Mouse (Mus musculus) brain, adult 2 months (tissue): ENCODE measurements around the gene Sarnp.
A peak's percentile ranks its signal among the peaks of the same experiment; 100 is the strongest.

Experiments
- DNase-seq: peaks from one replicate; pipeline ENCODE4 v3.0.0; 2011; ENCODE audit warnings: low read depth, low spot score

The Sarnp gene

DNA sequence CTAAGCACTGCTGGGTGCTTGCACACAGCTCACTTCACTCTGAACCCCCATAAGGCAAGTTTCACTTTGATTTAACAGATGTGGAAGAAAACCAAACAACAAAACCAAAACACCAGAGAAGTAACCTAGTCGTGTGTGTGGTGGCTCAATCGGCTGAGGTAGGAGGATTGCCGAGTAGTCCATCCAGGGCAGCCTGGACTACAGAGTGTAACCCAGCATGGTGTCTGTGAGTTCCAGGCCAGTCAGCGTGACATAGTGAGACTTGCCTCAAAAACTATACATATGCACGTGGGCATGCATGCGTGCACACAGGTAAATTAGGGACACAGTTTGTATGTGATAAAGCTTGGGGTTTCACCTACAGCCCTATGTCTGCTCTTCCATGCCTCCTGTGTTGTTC, 100.3 kb downstream of the Sarnp start:
- peak; percentile 43 for DNase-seq

DNA sequence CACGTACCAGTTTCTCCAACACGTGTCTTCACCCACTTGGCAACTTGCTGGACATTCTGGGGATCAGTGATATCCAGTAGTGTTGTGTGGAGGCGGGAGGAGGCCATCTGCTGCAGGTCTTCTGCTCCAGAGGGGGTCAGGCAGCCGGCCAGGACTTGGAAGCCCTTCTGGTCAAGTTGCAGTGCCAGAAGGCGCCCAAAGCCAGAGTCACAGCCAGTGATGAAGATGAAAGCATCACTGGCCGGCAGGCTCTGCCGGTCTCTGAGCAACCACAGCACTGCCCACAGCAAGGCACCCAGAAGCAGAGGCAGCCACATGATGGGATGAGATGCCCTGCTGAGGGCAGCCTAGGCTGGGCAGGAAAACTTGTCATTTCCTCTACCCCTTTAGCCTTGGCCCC, 101.1 kb downstream of the Sarnp start:
- DNase-seq = peak; percentile 93

DNA sequence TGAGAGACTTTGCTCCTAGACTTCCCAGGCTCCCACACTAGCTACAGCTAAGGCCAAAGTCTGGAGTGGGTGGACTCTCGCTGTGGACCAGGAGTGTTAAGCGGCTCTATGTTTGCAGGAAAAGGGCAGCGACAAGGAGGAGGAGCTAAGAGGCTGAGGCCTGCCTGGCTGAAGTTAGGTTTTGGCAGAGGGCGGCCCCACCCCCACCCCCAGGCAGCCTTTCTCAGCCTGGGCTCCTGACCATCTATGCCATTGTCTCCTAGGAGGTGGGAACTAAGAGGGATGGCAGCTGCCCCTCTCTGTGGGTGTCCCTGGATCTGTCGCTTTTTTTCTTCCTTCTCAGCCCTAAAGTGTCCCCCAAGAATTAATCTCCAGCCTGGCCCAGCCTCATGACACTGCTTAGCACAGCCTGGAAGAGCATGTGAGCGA, 102.1 kb downstream of the Sarnp start:
- peak; percentile 72 for DNase-seq

DNA sequence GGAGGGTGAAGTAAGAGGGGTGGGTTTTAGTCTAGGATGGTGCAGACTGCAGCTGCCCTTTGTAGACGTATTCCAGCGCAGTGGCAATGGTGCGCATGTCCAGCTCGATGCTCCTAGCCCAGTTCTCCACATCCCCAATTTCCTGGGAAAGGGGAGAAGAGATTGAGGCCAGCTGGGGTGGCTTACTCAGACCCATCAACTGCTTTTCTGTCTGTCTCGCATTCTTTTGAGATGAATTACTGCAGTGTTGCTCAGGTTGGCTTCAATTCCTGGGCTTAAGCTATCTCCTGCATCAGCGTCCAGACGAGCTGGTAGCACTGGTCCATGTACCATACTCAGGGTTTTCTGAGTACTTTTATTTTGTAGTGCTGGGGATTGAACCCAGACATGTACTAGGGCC, 102.8 kb downstream of the Sarnp start:
- no peak for DNase-seq

DNA sequence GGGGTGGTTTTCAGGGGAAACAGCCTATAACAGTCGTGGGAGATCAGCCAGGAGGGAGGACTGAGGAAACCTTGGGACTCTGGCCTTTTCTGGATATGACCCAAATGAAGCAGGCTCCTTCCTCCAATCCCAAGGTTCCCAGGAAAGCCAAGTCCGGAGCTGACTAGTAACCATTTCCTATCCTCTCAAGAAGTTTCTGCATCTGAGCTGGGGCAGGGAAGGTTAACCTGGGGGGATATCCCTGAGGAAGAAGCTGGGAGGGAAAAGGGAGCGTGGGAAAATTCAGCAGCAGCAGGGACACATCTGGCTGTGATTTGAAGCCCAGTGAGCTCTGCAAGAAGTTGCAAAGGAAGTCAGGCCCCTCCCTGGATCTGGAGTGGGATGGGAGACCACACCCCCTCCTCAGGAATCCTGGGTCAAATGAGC, 103.6 kb downstream of the Sarnp start:
- no peak for DNase-seq

DNA sequence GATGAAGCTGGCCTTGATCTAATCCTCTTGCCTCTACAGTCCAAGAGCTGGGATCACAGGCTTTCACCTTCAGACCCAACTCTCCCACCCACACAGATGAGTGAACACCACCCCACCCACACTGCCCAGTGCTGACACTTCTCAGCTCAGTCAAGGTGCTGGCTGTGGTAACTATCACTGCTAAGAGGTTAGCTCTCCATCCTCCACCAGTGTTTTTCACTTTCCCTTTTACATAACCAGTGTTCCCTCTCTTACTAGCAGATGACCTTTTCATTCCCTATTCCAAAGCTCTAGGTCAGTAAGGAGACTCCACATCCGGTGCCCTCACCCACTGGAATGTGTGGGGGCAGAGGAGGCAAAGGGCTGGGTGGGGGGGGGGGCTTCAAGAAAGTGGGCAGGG, 104.1 kb downstream of the Sarnp start:
- no peak for DNase-seq

DNA sequence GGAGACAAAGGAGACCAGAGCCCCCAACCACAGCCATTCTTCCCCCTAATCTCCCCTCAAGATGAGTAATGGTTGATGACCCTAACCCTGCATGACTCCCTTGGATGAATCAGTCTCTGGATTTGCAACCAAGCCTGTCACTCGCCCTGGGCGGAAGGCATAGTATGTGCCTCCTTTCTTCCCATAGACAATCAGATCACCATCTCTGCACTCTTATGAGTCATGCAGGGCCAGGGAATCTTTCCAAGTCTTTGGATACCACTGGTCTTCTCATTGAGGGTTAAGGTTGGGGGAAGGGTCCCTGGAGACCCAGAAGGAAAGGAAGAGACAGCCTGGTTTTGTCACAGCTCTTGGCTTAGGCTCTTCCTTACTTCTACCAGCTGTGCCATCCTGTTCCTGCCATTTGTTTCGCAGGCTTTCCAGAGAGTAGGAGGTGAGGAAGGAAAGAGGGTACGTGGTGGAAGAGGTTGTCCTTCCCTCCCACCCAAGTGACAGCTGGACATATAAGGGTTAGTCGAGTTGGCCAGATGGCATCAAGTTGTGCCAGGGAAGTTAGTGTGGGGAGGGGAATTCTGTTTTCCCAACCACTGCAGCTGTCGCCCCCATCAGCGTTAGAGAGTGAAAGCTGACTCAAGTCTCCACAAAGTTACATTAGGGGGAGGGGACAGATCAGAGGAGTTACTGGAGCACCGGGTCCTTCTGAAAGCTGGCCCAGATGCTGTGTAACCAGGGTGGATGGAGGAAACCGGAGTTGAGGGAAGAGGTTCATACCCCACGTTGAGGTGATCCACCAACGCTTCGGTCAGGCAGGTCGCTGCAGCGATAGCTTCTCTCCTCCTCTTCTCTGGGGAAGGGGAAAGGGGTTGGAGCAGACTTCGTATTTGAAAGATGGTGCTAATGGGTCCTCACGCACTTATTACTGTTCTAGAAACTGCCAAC, 105.0 kb downstream of the Sarnp start:
- DNase-seq = peak; percentile 59

DNA sequence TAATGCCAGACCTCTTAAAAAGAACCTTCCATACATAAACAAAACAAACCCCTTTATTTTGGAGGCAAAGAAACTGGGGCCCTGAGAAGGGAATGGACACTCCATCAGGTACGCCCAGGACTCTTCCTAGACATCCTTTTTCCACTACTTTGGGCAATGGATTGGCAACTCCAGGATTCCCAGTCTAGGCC, 105.6 kb downstream of the Sarnp start, which contains the start of gene Rdh5:
Rdh5 (minus strand) TSS at position 67 of the 191 bp plus-strand sequence.
- DNase-seq = no peak

DNA sequence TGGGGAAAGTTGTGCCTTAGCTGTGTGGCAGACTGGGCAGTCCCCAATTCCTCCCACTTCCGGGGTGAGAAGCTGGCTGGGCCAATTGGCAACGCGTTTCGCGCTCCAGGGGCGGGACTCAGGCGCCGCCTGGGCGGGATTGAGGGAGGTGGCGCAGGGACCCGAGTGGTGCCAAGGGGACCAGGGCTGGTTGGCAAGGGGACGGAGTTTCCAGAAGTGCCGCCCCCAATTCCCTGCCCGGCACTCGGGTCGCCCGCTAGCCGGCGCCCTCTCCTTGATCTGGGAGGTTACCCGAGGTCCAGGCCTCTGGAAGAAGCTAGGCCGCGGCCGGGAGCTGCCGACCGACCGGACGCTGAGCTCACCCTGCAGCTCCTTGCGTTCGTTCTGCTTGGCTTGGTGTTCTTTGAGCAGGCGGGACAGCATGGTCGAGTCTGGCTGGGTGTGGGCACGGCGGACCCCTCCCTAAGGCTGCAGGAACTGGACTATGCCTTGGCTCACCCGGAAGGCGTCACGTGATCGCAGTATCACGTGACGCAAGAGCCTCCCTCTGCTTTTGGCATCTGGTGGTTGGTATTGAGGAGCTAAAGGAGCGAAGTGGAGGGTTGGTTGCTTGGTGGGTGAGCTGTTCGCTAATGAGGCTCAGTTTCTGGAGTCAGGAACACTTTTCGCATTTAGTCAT, 106.0 kb downstream of the Sarnp start:
- peak; percentile 98 for DNase-seq

DNA sequence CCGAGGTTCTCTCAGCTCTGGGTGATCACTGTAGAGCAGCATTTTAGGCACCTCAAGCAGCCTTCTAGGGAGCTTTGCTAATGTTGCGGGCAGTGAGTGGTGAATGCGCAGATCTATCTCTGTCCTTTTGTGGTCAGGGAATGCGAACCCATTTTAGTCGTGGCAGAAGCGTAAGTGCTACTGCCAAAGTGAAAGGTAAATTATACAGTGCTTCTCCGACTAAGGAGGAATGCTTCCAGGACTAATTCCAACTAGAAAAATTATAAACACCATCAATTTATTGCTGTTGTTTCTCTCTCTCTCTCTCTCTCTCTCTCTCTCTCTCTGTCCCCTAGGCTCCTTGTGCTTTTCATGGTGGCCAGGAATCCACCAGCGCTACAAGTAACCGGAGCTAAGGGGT, 106.8 kb downstream of the Sarnp start, which contains the start of gene Bloc1s1:
Bloc1s1 (minus strand) TSS at position 101 of the 400 bp plus-strand sequence.
- DNase-seq = peak; percentile 45
